Mouse (Mus musculus) intestine, embryonic 15.5 days (tissue): ENCODE measurements around the gene Wdr46. TPM values are rescaled to one million over a fixed set of nuclear protein-coding genes. Genes with fewer than 3 reads are reported as not detected.

Experiments used
- ATAC-seq: fragments of 200-750 bp; cut with Nextera tagmentation; 2 replicates; pipeline ENCODE4 v1.8.0; 2017; ENCODE audit warnings: moderate TSS enrichment, moderate library complexity
- H3K27ac ChIP-seq: fragments of 300-500 bp; sonication (generic); 2 replicates; pipeline ENCODE4 v1.5.1; 2015; ENCODE audit warnings: mild to moderate bottlenecking, inconsistent platforms
- H3K27me3 ChIP-seq: fragments of 300-500 bp; sonication (generic); replicated peaks from 2 replicates; pipeline ENCODE4 v1.6.1; 2015; ENCODE audit warnings: inconsistent platforms
- H3K36me3 ChIP-seq: fragments of 300-500 bp; sonication (generic); 2 replicates; pipeline ENCODE4 v1.6.1; 2015; ENCODE audit warnings: inconsistent platforms
- H3K4me1 ChIP-seq: fragments of 300-500 bp; sonication (generic); replicated peaks from 2 replicates; pipeline ENCODE4 v1.6.1; 2015; ENCODE audit warnings: inconsistent platforms
- H3K4me2 ChIP-seq: fragments of 300-500 bp; sonication (generic); replicated peaks from 2 replicates; pipeline ENCODE4 v1.6.1; 2015; ENCODE audit warnings: mild to moderate bottlenecking, inconsistent platforms
- H3K4me3 ChIP-seq: fragments of 300-500 bp; sonication (generic); replicated peaks from 2 replicates; pipeline ENCODE4 v1.5.1; 2015; ENCODE audit warnings: inconsistent platforms
- H3K9ac ChIP-seq: fragments of 300-500 bp; sonication (generic); 2 replicates; pipeline ENCODE4 v1.6.1; 2015; ENCODE audit warnings: inconsistent platforms
- H3K9me3 ChIP-seq: fragments of 300-500 bp; sonication (generic); 2 replicates; pipeline ENCODE4 v1.6.1; 2016; ENCODE audit warnings: inconsistent platforms
- WGBS: fragments of 180-500 bp; shearing (Covaris S2); methylation state at CpG from one replicate; pipeline ENCODE4 v1.1.7; 2015; 5-methylcytosine and 5-hydroxymethylcytosine counted together
- polyA plus RNA-seq: library from polyadenylated mRNA; unstranded; fragments of >200 nt; fragmentation: Nextera tagmentation; extraction: Ambion mirVana; gene quantifications from 2 replicates; pipeline ENCODE4 v1.2.1, GENCODE M21; 2015

Wdr46 gene
- polyA plus RNA-seq, 1 experiment from 2014 or later: 37.1 TPM

GRCm38 (mm10) chr17:33965082-33965845 lies 24.8 kb downstream of the Wdr46 start:
- Histone ChIP-seq H3K27me3 (no peaks in the 10 kb centered on the region), H3K9me3 (no peaks in the 10 kb centered on the region)
- WGBS: 93% methylated on average over 17 of the region's 17 CpGs

GRCm38 (mm10) chr17:33965846-33966550 lies 25.5 kb downstream of the Wdr46 start:
- Histone ChIP-seq H3K36me3 (peaks cover 18% of the 10 kb centered on the region), H3K9ac (no peak overlapping the region), H3K27ac (no peak overlapping the region), H3K4me1 (no peaks in the 10 kb centered on the region), H3K27me3 (no peaks in the 10 kb centered on the region), H3K4me2 (no peak overlapping the region), H3K4me3 (no peak overlapping the region), H3K9me3 (no peaks in the 10 kb centered on the region)
- 84% methylated on average over 16 of the region's 16 CpGs for WGBS
- ATAC-seq: no peak

More at GRCm38 (mm10) chr17:33965082-33965845, 24.8 kb downstream of the Wdr46 start:
- no peak overlapping the region for H3K27ac ChIP-seq
- no peak overlapping the region for H3K9ac ChIP-seq
- peaks cover 18% of the 10 kb centered on the region for H3K36me3 ChIP-seq
- no peaks in the 10 kb centered on the region for H3K4me1 ChIP-seq
- no peak overlapping the region for H3K4me3 ChIP-seq
- H3K4me2 ChIP-seq: no peak overlapping the region
- no peak for ATAC-seq

GRCm38 (mm10) chr17:33968489-33968888 lies 28.0 kb downstream of the Wdr46 start:
- H3K27ac ChIP-seq: no peak overlapping the region
- peak; percentile 85 for ATAC-seq
- 0 out of 2 replicates have a peak, but pooled peaks cover 7% of the 10 kb centered on the region for H3K36me3 ChIP-seq
- no peaks in the 10 kb centered on the region for H3K27me3 ChIP-seq
- H3K4me3 ChIP-seq: no peak overlapping the region
- no peaks in the 10 kb centered on the region for H3K4me1 ChIP-seq
- H3K9me3 ChIP-seq: no peaks in the 10 kb centered on the region
- H3K9ac ChIP-seq: no peak overlapping the region
- no peak overlapping the region for H3K4me2 ChIP-seq
- 3% methylated on average over 9 of the region's 9 CpGs for WGBS

DNA sequence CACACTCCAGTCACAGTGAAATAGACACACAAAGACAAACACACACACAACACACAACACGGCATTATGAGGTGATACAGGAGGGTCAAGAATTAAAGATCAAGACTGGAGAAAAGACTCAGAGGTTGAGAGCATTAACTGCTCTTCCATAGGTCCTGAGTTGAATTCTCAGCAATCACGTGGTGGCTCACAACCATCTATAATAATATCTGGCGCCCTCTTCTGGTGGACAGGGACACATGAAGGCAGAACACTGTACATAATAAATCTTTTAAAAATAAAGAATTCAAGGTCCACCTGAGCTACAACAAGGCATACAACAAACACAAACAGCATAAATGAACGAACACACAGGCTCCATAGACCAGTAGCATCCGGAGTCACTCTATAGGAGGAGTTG lies 28.5 kb downstream of the Wdr46 start:
- Histone ChIP-seq H3K4me3 (no peak overlapping the region), H3K4me2 (no peak overlapping the region), H3K27me3 (no peaks in the 10 kb centered on the region), H3K4me1 (no peaks in the 10 kb centered on the region), H3K9me3 (no peaks in the 10 kb centered on the region), H3K9ac (no peak overlapping the region), H3K27ac (no peak overlapping the region), H3K36me3 (0 out of 2 replicates have a peak, but pooled peaks cover 7% of the 10 kb centered on the region)
- ATAC-seq: peak; percentile 78
- 37% methylated on average over 5 of the region's 5 CpGs for WGBS

GRCm38 (mm10) chr17:33969394-33969793 lies 28.9 kb downstream of the Wdr46 start:
- H3K27ac ChIP-seq: no peak overlapping the region
- 0 out of 2 replicates have a peak, but pooled peaks cover 7% of the 10 kb centered on the region for H3K36me3 ChIP-seq
- H3K9ac ChIP-seq: no peak overlapping the region
- no peak overlapping the region for H3K4me2 ChIP-seq
- H3K27me3 ChIP-seq: no peaks in the 10 kb centered on the region
- H3K4me1 ChIP-seq: no peaks in the 10 kb centered on the region
- H3K4me3 ChIP-seq: no peak overlapping the region
- 80% methylated on average over 4 of the region's 4 CpGs for WGBS
- no peak for ATAC-seq
- no peaks in the 10 kb centered on the region for H3K9me3 ChIP-seq

DNA sequence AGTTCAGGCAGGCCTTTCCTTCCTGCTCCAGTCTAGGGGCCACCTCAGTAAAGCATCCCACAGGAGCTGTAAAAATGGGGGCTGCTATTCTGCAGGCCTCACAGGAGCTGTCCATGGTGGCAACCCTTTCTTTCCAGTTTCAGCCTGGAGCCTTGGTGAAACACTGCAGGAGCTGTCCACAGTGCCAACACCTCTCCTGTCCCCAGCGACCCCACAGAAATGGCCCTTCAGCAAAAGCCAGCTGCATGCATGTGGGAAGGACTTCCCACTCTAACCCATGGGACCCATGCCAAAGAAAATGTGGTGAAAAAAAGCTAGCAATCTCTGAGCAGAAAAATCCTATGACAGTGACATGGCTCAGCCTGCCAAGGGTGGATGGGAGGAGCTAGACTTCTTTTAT lies 32.2 kb downstream of the Wdr46 start:
- Histone ChIP-seq H3K9ac (no peak overlapping the region), H3K4me3 (no peak overlapping the region), H3K9me3 (no peaks in the 10 kb centered on the region), H3K4me1 (no peaks in the 10 kb centered on the region), H3K4me2 (no peak overlapping the region), H3K27me3 (peaks cover 6% of the 10 kb centered on the region), H3K36me3 (no peaks in the 10 kb centered on the region), H3K27ac (no peak overlapping the region)
- 3% methylated on average over 1 of the region's 1 CpGs for WGBS
- no peak for ATAC-seq

GRCm38 (mm10) chr17:33973572-33973971 lies 33.1 kb downstream of the Wdr46 start:
- no peaks in the 10 kb centered on the region for H3K9me3 ChIP-seq
- no peak for ATAC-seq
- no peaks in the 10 kb centered on the region for H3K36me3 ChIP-seq
- H3K9ac ChIP-seq: no peak overlapping the region
- 64% methylated on average over 3 of the region's 3 CpGs for WGBS
- no peak overlapping the region for H3K27ac ChIP-seq
- H3K4me2 ChIP-seq: no peak overlapping the region
- peaks cover 15% of the 10 kb centered on the region for H3K27me3 ChIP-seq
- no peaks in the 10 kb centered on the region for H3K4me1 ChIP-seq
- H3K4me3 ChIP-seq: no peak overlapping the region

DNA sequence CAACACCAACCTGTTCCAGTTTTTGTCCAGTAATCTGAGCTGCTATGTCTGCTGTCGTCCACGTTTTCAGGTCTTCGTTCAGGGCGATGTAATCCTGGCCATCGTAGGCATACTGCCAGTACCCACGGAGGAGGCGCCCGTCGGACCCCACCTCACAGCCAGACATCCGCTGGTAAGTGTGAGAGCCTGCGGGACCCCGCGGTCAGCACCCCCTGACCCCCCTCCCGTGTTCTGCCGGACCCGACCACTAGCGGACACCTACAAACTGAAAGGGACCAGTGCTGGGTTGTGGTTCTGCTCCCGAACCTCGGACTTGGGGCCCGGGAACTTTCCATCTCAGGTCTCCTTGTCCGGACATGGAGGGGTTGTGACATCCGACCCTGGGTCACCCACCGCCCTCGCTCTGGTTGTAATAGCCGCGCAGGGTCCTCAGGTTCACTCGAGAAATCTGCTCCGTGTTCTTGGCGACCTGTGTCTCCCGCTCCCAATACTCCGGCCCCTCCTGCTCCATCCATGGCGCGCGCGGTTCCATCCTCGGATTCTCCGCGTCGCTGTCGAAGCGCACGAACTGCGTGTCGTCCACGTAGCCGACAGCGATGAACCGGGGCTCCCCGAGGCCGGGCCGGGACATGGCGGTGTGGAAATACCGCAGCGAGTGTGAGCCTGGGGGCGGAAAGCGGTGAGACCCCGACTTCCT lies 37.5 kb downstream of the Wdr46 start:
- ATAC-seq: peak; percentile 3; the same call in 1 of the 2 replicates
- 2% methylated on average over 57 of the region's 57 CpGs for WGBS
- peak overlapping the region; percentile 24 for H3K9ac ChIP-seq
- H3K27ac ChIP-seq: 0 out of 2 replicates have a peak overlapping the region, but pooled peaks have one; percentile 27
- peak overlapping the region; percentile 46 for H3K4me3 ChIP-seq
- H3K9me3 ChIP-seq: no peaks in the 10 kb centered on the region
- peaks cover 22% of the 10 kb centered on the region for H3K27me3 ChIP-seq
- no peaks in the 10 kb centered on the region for H3K36me3 ChIP-seq
- H3K4me1 ChIP-seq: peaks cover 9% of the 10 kb centered on the region
- peak overlapping the region; percentile 83 for H3K4me2 ChIP-seq

GRCm38 (mm10) chr17:33978631-33979031 lies 38.2 kb downstream of the Wdr46 start:
- WGBS: under 1% methylated on average over 17 of the region's 17 CpGs
- H3K4me1 ChIP-seq: peaks cover 9% of the 10 kb centered on the region
- peak; percentile 94 for ATAC-seq
- H3K27me3 ChIP-seq: peaks cover 22% of the 10 kb centered on the region
- H3K9ac ChIP-seq: peak overlapping the region; percentile 24; the same call in 1 of the 2 replicates
- peak overlapping the region; percentile 46 for H3K4me3 ChIP-seq
- peak overlapping the region; percentile 83 for H3K4me2 ChIP-seq
- peak overlapping the region; percentile 71 for H3K27ac ChIP-seq
- H3K9me3 ChIP-seq: no peaks in the 10 kb centered on the region
- no peaks in the 10 kb centered on the region for H3K36me3 ChIP-seq

- no peaks in the 10 kb centered on the region for H3K9me3 ChIP-seq
- no peak overlapping the region for H3K9ac ChIP-seq
- no peak for ATAC-seq
- peaks cover 9% of the 10 kb centered on the region for H3K4me1 ChIP-seq
- H3K27me3 ChIP-seq: peaks cover 22% of the 10 kb centered on the region
- H3K4me3 ChIP-seq: no peak overlapping the region
- H3K4me2 ChIP-seq: no peak overlapping the region
- no peaks in the 10 kb centered on the region for H3K36me3 ChIP-seq
- H3K27ac ChIP-seq: peak overlapping the region; percentile 71; the same call in 1 of the 2 replicates
- 69% methylated on average over 6 of the region's 6 CpGs for WGBS
Observed at GRCm38 (mm10) chr17:33979512-33980050, 39.1 kb downstream of the Wdr46 start.

DNA sequence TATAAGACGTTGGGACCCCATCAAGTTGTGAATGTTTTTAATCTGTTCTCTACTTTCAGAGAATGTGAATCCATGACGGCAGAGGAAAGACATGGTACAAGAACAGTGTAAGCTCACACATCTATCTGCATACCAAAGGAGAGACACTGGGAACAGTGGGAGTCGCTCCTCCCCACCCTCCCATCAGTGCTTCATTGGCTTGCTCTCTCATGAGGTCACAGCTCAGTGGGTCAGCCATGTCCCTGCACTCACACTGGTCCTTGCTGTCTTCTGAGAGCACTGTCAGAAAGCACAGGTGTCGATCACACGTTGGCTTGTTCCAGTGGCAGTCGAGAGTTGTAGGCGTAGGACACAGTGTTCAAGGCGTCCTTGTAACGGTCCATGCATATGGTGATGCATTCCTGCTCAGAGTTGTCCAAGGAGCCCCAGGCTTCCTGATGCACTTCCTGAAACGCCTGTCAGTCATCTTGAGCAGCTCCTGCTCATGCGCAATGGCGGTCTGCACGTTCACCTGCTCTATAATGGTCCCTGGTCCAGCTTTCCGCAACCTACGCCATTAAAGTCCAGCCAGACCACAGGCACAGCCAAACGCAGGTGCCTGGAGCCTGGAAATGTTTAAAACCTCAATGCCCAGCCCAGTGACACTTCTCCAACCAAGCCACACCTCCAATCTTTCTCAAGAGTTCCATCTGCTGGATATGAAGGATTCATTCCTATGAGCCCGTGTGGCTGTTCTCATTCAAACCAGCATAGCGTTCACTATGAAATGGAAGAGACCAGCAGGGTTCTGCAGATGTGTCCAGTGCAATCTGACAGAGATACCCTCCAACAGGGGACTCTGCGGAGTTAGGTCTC lies 39.9 kb downstream of the Wdr46 start:
- H3K9me3 ChIP-seq: no peaks in the 10 kb centered on the region
- H3K4me2 ChIP-seq: peak overlapping the region; percentile 80
- no peak overlapping the region for H3K9ac ChIP-seq
- peaks cover 22% of the 10 kb centered on the region for H3K27me3 ChIP-seq
- H3K36me3 ChIP-seq: no peaks in the 10 kb centered on the region
- peak overlapping the region; percentile 58; the same call in 1 of the 2 replicates for H3K27ac ChIP-seq
- ATAC-seq: no peak
- H3K4me1 ChIP-seq: peaks cover 9% of the 10 kb centered on the region
- 74% methylated on average over 19 of the region's 19 CpGs for WGBS
- no peak overlapping the region for H3K4me3 ChIP-seq
